Mouse (Mus musculus) MEL (cell line): ENCODE data around the gene Cstf1. TPM values are rescaled to one million over a fixed set of nuclear protein-coding genes. Genes with fewer than 3 reads are reported as not detected.

Experiments used
- DNase-seq: peaks from one replicate; pipeline ENCODE4 v3.0.0; 2011; ENCODE audit warnings: low read depth, low spot score
- H3K27ac ChIP-seq: 2 replicates; pipeline ENCODE4 v1.5.1; 2012; ENCODE audit warnings: low read depth, mild to moderate bottlenecking, control low read depth, low read length, moderate library complexity; ENCODE audit not compliant: control insufficient read depth
- H3K27me3 ChIP-seq, 2 experiments: fragments of 150-350 bp in 1 of 2; sonication (generic) in 1 of 2; 2 replicates each; pipeline ENCODE4 v1.6.1; 2012; ENCODE audit warnings: low read length in 2 of 2, mild to moderate bottlenecking in 2 of 2, improper control_type of control experiment in 1 of 2, moderate library complexity in 1 of 2; ENCODE audit not compliant: insufficient read depth in 2 of 2, control insufficient read depth in 1 of 2
- H3K36me3 ChIP-seq, 2 experiments: 2 replicates each; pipeline ENCODE4 v1.6.1; 2012 to 2014; ENCODE audit warnings: low read length in 2 of 2, improper control_type of control experiment in 1 of 2, inconsistent platforms in 1 of 2, mild to moderate bottlenecking in 1 of 2; ENCODE audit not compliant: insufficient read depth in 2 of 2, control insufficient read depth in 1 of 2
- H3K4me1 ChIP-seq, 2 experiments: fragments of 150-350 bp in 1 of 2; sonication (generic) in 1 of 2; 2 replicates each; pipeline ENCODE4 v1.6.1; 2012; ENCODE audit warnings: low read length in 2 of 2, improper control_type of control experiment in 1 of 2, mild to moderate bottlenecking in 1 of 2; ENCODE audit not compliant: insufficient read depth in 2 of 2, control insufficient read depth in 1 of 2
- H3K4me3 ChIP-seq, 2 experiments: fragments of 150-350 bp in 1 of 2; sonication (generic) in 1 of 2; 2 replicates each; pipeline ENCODE4 v1.5.1; 2012; ENCODE audit warnings: low read depth in 2 of 2, low read length in 2 of 2, mild to moderate bottlenecking in 2 of 2, moderate library complexity in 2 of 2, control low read depth in 1 of 2, improper control_type of control experiment in 1 of 2; ENCODE audit not compliant: control insufficient read depth in 1 of 2, insufficient read depth in 1 of 2
- H3K79me2 ChIP-seq: 2 replicates; pipeline ENCODE4 v1.6.1; 2012; ENCODE audit warnings: mild to moderate bottlenecking, low read length, moderate library complexity; ENCODE audit not compliant: control insufficient read depth, poor library complexity, insufficient read depth
- H3K9ac ChIP-seq: 2 replicates; pipeline ENCODE4 v1.6.1; 2012; ENCODE audit warnings: low read depth, mild to moderate bottlenecking, control low read depth, low read length, moderate library complexity; ENCODE audit not compliant: control insufficient read depth, poor library complexity, severe bottlenecking
- H3K9me3 ChIP-seq: fragments of 150-350 bp; sonication (generic); replicated peaks from 2 replicates; pipeline ENCODE4 v1.6.1; 2012; ENCODE audit warnings: mild to moderate bottlenecking, low read length, improper control_type of control experiment, moderate library complexity; ENCODE audit not compliant: insufficient read depth
- BHLHE40 ChIP-seq: IDR thresholded peaks from 2 replicates; pipeline ENCODE4 v1.6.1; 2012; ENCODE audit warnings: low read depth, mild to moderate bottlenecking, inconsistent platforms, low read length, improper control_type of control experiment, borderline replicate concordance
- E2F4 ChIP-seq: IDR thresholded peaks from 2 replicates; pipeline ENCODE4 v1.6.1; 2011; ENCODE audit warnings: low read depth, low read length, improper control_type of control experiment, borderline replicate concordance
- EP300 ChIP-seq, 2 experiments: IDR thresholded peaks; 2 replicates each; pipeline ENCODE4 v1.6.1; 2011; ENCODE audit warnings: improper control_type of control experiment in 2 of 2, low read length in 2 of 2, low read depth in 1 of 2, mild to moderate bottlenecking in 1 of 2
- ETS1 ChIP-seq: IDR thresholded peaks from 2 replicates; pipeline ENCODE4 v1.6.1; 2012; ENCODE audit warnings: low read depth, mild to moderate bottlenecking, inconsistent platforms, low read length, improper control_type of control experiment, moderate library complexity
- GABPA ChIP-seq: IDR thresholded peaks from 2 replicates; pipeline ENCODE4 v1.6.1; 2012; ENCODE audit warnings: low read depth, mild to moderate bottlenecking, inconsistent platforms, low read length, improper control_type of control experiment, moderate library complexity
- JUND ChIP-seq: IDR thresholded peaks from 2 replicates; pipeline ENCODE4 v1.6.1; 2011; ENCODE audit warnings: low read depth, mild to moderate bottlenecking, improper control_type of control experiment, low read length
- MAFK ChIP-seq: IDR thresholded peaks from 2 replicates; pipeline ENCODE4 v1.6.1; 2011; ENCODE audit warnings: low read depth, mild to moderate bottlenecking, low read length, improper control_type of control experiment, borderline replicate concordance
- MAX ChIP-seq: IDR thresholded peaks from 2 replicates; pipeline ENCODE4 v1.6.1; 2011; ENCODE audit warnings: low read length, improper control_type of control experiment
- MAZ ChIP-seq: IDR thresholded peaks from 2 replicates; pipeline ENCODE4 v1.6.1; 2012; ENCODE audit warnings: low read depth, mild to moderate bottlenecking, inconsistent platforms, low read length, improper control_type of control experiment
- MEF2A ChIP-seq: IDR thresholded peaks from 2 replicates; pipeline ENCODE4 v1.6.1; 2014; ENCODE audit warnings: low read depth, mild to moderate bottlenecking, inconsistent platforms, low read length, improper control_type of control experiment; ENCODE audit not compliant: poor library complexity, insufficient replicate concordance, severe bottlenecking; ENCODE audit errors: extremely low read depth
- MXI1 ChIP-seq: IDR thresholded peaks from 2 replicates; pipeline ENCODE4 v1.6.1; 2011; ENCODE audit warnings: mild to moderate bottlenecking, low read depth, low read length, improper control_type of control experiment
- MYC ChIP-seq: IDR thresholded peaks from 2 replicates; pipeline ENCODE4 v1.6.1; 2011; ENCODE audit warnings: low read depth, mild to moderate bottlenecking, low read length, improper control_type of control experiment, moderate library complexity
- POLR2AphosphoS5 ChIP-seq: IDR thresholded peaks from 2 replicates; pipeline ENCODE4 v1.6.1; 2012; ENCODE audit warnings: low read depth, borderline replicate concordance, mild to moderate bottlenecking, inconsistent platforms, low read length, moderate library complexity, mixed read lengths
- SMC3 ChIP-seq: IDR thresholded peaks from 2 replicates; pipeline ENCODE4 v1.6.1; 2011; ENCODE audit warnings: low read depth, low read length, improper control_type of control experiment
- TBP ChIP-seq: IDR thresholded peaks from 2 replicates; pipeline ENCODE4 v1.8.0; 2011; ENCODE audit warnings: low read depth, low read length, improper control_type of control experiment
- UBTF ChIP-seq: IDR thresholded peaks from 2 replicates; pipeline ENCODE4 v1.6.1; 2012; ENCODE audit warnings: low read depth, mild to moderate bottlenecking, inconsistent platforms, low read length, improper control_type of control experiment, moderate library complexity, borderline replicate concordance; ENCODE audit not compliant: insufficient read depth
- USF2 ChIP-seq, 2 experiments: IDR thresholded peaks; 2 replicates each; pipeline ENCODE4 v1.6.1; 2011 to 2012; ENCODE audit warnings: improper control_type of control experiment in 2 of 2, low read length in 2 of 2, borderline replicate concordance in 1 of 2, inconsistent platforms in 1 of 2, low read depth in 1 of 2, mild to moderate bottlenecking in 1 of 2; ENCODE audit not compliant: insufficient read depth in 1 of 2
- ZKSCAN1 ChIP-seq: IDR thresholded peaks from 2 replicates; pipeline ENCODE4 v1.6.1; 2012; ENCODE audit warnings: low read depth, mild to moderate bottlenecking, inconsistent platforms, low read length, improper control_type of control experiment, moderate library complexity
- ZMIZ1 ChIP-seq: IDR thresholded peaks from 2 replicates; pipeline ENCODE4 v1.6.1; 2012; ENCODE audit warnings: low read depth, mild to moderate bottlenecking, inconsistent platforms, low read length, improper control_type of control experiment, moderate library complexity
- ZNF384 ChIP-seq: IDR thresholded peaks from 2 replicates; pipeline ENCODE4 v1.6.1; 2012; ENCODE audit warnings: low read depth, mild to moderate bottlenecking, inconsistent platforms, low read length, improper control_type of control experiment
- polyA plus RNA-seq, 2 experiments: library from polyadenylated mRNA; stranded (reverse) in 1 of 2; unstranded in 1 of 2; fragments of >175 nt in 1 of 2; fragments of >200 nt in 1 of 2; gene quantifications; 2 replicates each; pipeline versions ENCODE4 v1.2.1 to v1.2.4; 2012; ENCODE audit warnings: low replicate concordance in 2 of 2, low read depth in 1 of 2; ENCODE audit not compliant: insufficient read length in 2 of 2, insufficient read depth in 1 of 2, missing spikeins in 1 of 2
- total RNA-seq: library from RNA; depleted of rRNA; stranded (reverse); fragments of 300-350 nt; gene quantifications from 2 replicates; pipeline ENCODE4 v1.2.3, GENCODE M21; 2012

Gene Cstf1
- total and polyA plus RNA-seq, 3 experiments: 66.9 to 105 (median 77.4) TPM

DNA sequence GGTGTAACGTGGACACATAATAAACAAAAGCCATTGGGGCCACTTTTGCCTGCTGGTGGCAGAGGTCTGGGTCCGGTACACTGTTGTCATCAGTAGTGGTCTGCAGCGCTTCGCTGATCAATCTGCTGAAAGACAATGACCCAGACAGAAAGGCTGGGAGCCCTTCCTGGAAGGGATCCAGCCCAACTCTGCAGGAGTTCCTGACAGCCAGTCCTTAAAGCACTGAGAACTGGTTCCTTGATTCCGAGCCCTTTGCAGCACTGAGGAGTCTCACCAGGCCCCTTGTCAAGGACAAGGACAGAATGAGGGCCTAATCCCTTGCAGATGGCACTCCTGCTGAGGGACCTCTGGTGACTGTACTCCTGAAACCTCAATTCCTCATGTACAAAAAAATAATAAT lies 28.9 kb upstream of the Cstf1 start:
- no peak for TF ChIP-seq ZNF384
- no peak for TF ChIP-seq MAZ
- TF ChIP-seq EP300 (IDR thresholded peaks at IDR 0.05; ENCODE audit: low read depth in 1 of 2, low read length in 2 of 2): no peak
- no peak for TF ChIP-seq TBP
- no peak for TF ChIP-seq JUND
- TF ChIP-seq, all 39 proteins: peak for 0
- Histone ChIP-seq H3K9me3 (no peaks in the 10 kb centered on the region), H3K9ac (no peak overlapping the region), H3K27ac (no peak overlapping the region), H3K36me3 (peaks cover 0 to 3% of the 10 kb centered on the region in 2 experiments; a peak in 1 of 4 replicates), H3K4me1 (peaks cover 2 to 4% of the 10 kb centered on the region in 2 experiments), H3K27me3 (no peaks in the 10 kb centered on the region), H3K4me3 (no peak overlapping the region), H3K79me2 (no peaks in the 10 kb centered on the region; the same call in 1 of the 2 replicates)
- DNase-seq: no peak

GRCm38 (mm10) chr2:172343751-172344150 lies 26.7 kb upstream of the Cstf1 start:
- Histone ChIP-seq H3K27ac (no peak overlapping the region), H3K36me3 (peaks cover 0 to 21% of the 10 kb centered on the region in 2 experiments; a peak in 2 of 4 replicates), H3K9ac (no peak overlapping the region), H3K27me3 (no peaks in the 10 kb centered on the region), H3K4me1 (peaks cover 10 to 26% of the 10 kb centered on the region in 2 experiments), H3K4me3 (no peak overlapping the region)
- TF ChIP-seq ZKSCAN1 (no peak), POLR2AphosphoS5 (no peak), SMC3 (no peak), GABPA (no peak), JUND (no peak), EP300 (IDR thresholded peaks at IDR 0.05; ENCODE audit: low read depth in 1 of 2, low read length in 2 of 2) (no peak), USF2 (IDR thresholded peaks at IDR 0.05; ENCODE audit: borderline replicate concordance in 1 of 2, insufficient read depth in 1 of 2, low read depth in 1 of 2, low read length in 2 of 2) (no peak), UBTF (no peak), MXI1 (no peak), E2F4 (no peak), ETS1 (no peak), MEF2A (no peak), MAX (no peak), BHLHE40 (no peak), MYC (no peak), MAFK (no peak), ZMIZ1 (no peak)
- TF ChIP-seq, all 39 proteins: peak for 0
- no peaks in the 10 kb centered on the region; the same call in 1 of the 2 replicates for H3K79me2 ChIP-seq
- DNase-seq: no peak
- H3K9me3 ChIP-seq: no peaks in the 10 kb centered on the region
